Mouse (Mus musculus) neural tube, embryonic 15.5 days (tissue): ENCODE data around the gene Gga1. TPM values are rescaled to one million over a fixed set of nuclear protein-coding genes. Genes with fewer than 3 reads are reported as not detected.
A peak's percentile ranks its signal among the peaks of the same experiment; 100 is the strongest.

Experiments used
- ATAC-seq: fragments of 200-750 bp; cut with Nextera tagmentation; 2 replicates; pipeline ENCODE4 v1.8.0; 2017; ENCODE audit warnings: mild to moderate bottlenecking, moderate TSS enrichment, moderate library complexity; ENCODE audit not compliant: low FRiP score
- H3K27ac ChIP-seq: fragments of 300-500 bp; sonication (generic); replicated peaks from 2 replicates; pipeline ENCODE4 v1.5.1; 2015; ENCODE audit warnings: mild to moderate bottlenecking, inconsistent platforms
- H3K27me3 ChIP-seq: fragments of 300-500 bp; sonication (generic); replicated peaks from 2 replicates; pipeline ENCODE4 v1.6.1; 2015; ENCODE audit warnings: inconsistent platforms
- H3K36me3 ChIP-seq: fragments of 300-500 bp; sonication (generic); 2 replicates; pipeline ENCODE4 v1.6.1; 2015; ENCODE audit warnings: inconsistent platforms
- H3K4me1 ChIP-seq: fragments of 300-500 bp; sonication (generic); 2 replicates; pipeline ENCODE4 v1.6.1; 2015; ENCODE audit warnings: inconsistent platforms
- H3K4me2 ChIP-seq: fragments of 300-500 bp; sonication (generic); 2 replicates; pipeline ENCODE4 v1.6.1; 2015; ENCODE audit warnings: inconsistent platforms, mild to moderate bottlenecking, moderate library complexity
- H3K4me3 ChIP-seq: fragments of 300-500 bp; sonication (generic); replicated peaks from 2 replicates; pipeline ENCODE4 v1.5.1; 2015; ENCODE audit warnings: mild to moderate bottlenecking, inconsistent platforms
- H3K9ac ChIP-seq: fragments of 300-500 bp; sonication (generic); replicated peaks from 2 replicates; pipeline ENCODE4 v1.6.1; 2015; ENCODE audit warnings: mild to moderate bottlenecking, inconsistent platforms
- H3K9me3 ChIP-seq: fragments of 300-500 bp; sonication (generic); replicated peaks from 2 replicates; pipeline ENCODE4 v1.6.1; 2016; ENCODE audit warnings: inconsistent platforms
- WGBS: fragments of 180-500 bp; shearing (Covaris S2); methylation state at CpG from one replicate; pipeline ENCODE4 v1.1.7; 2015; ENCODE audit warnings: mixed read lengths; 5-methylcytosine and 5-hydroxymethylcytosine counted together
- polyA plus RNA-seq: library from polyadenylated mRNA; unstranded; fragments of >200 nt; fragmentation: Nextera tagmentation; extraction: Ambion mirVana; gene quantifications from 2 replicates; pipeline ENCODE4 v1.2.1, GENCODE M21; 2015

Gene Gga1
- polyA plus RNA-seq, 1 experiment from 2014 or later: 42.6 TPM

GRCm38 (mm10) chr15:78928539-78928938, 51.5 kb downstream of the Gga1 start:
- H3K9me3 ChIP-seq: no peaks in the 10 kb centered on the region
- no peak for ATAC-seq
- 54% methylated on average over 8 of the region's 8 CpGs for WGBS
- H3K9ac ChIP-seq: no peak overlapping the region
- peak overlapping the region; percentile 32; the same call in 1 of the 2 replicates for H3K4me3 ChIP-seq
- H3K4me2 ChIP-seq: peak overlapping the region; percentile 67
- 0 out of 2 replicates have a peak, but pooled peaks cover 3% of the 10 kb centered on the region for H3K27me3 ChIP-seq
- H3K4me1 ChIP-seq: peaks cover 34% of the 10 kb centered on the region
- no peak overlapping the region for H3K27ac ChIP-seq
- H3K36me3 ChIP-seq: no peaks in the 10 kb centered on the region

GRCm38 (mm10) chr15:78930192-78930706, 53.3 kb downstream of the Gga1 start:
- H3K27ac ChIP-seq: no peak overlapping the region
- H3K4me1 ChIP-seq: peaks cover 37% of the 10 kb centered on the region
- H3K9me3 ChIP-seq: no peaks in the 10 kb centered on the region
- H3K9ac ChIP-seq: no peak overlapping the region
- no peak overlapping the region for H3K4me2 ChIP-seq
- 95% methylated on average over 6 of the region's 6 CpGs for WGBS
- H3K36me3 ChIP-seq: no peaks in the 10 kb centered on the region
- no peak for ATAC-seq
- no peak overlapping the region for H3K4me3 ChIP-seq
- 0 out of 2 replicates have a peak, but pooled peaks cover 3% of the 10 kb centered on the region for H3K27me3 ChIP-seq

- Histone ChIP-seq H3K36me3 (no peaks in the 10 kb centered on the region), H3K9ac (no peak overlapping the region), H3K27me3 (0 out of 2 replicates have a peak, but pooled peaks cover 3% of the 10 kb centered on the region), H3K27ac (no peak overlapping the region), H3K4me3 (no peak overlapping the region), H3K9me3 (no peaks in the 10 kb centered on the region), H3K4me1 (peaks cover 37% of the 10 kb centered on the region), H3K4me2 (no peak overlapping the region)
- ATAC-seq: no peak
- 88% methylated on average over 7 of the region's 7 CpGs for WGBS
Measured at GRCm38 (mm10) chr15:78930801-78931426, 53.9 kb downstream of the Gga1 start.

- peaks cover 36% of the 10 kb centered on the region for H3K4me1 ChIP-seq
- H3K9ac ChIP-seq: no peak overlapping the region
- 30% methylated on average over 3 of the region's 3 CpGs for WGBS
- no peaks in the 10 kb centered on the region for H3K36me3 ChIP-seq
- ATAC-seq: no peak
- no peak overlapping the region for H3K4me3 ChIP-seq
- H3K27me3 ChIP-seq: 0 out of 2 replicates have a peak, but pooled peaks cover 3% of the 10 kb centered on the region
- no peaks in the 10 kb centered on the region for H3K9me3 ChIP-seq
- H3K4me2 ChIP-seq: no peak overlapping the region
- H3K27ac ChIP-seq: no peak overlapping the region
Measured at GRCm38 (mm10) chr15:78931577-78931976, 54.6 kb downstream of the Gga1 start.

GRCm38 (mm10) chr15:78934784-78935320, 57.9 kb downstream of the Gga1 start, which contains the start of gene Nol12:
TSS of gene Nol12 (plus strand) at chr15:78934933.
- under 1% methylated on average over 41 of the region's 42 CpGs for WGBS
- Histone ChIP-seq H3K4me3 (peak within 1 kb of the TSS; percentile 76), H3K4me2 (peak within 1 kb of the TSS; percentile 68), H3K4me1 (peaks cover 26% of the 10 kb centered on the region), H3K36me3 (peaks cover 26% of the 10 kb centered on the region), H3K27me3 (no peaks in the 10 kb centered on the region), H3K9ac (peak within 1 kb of the TSS; percentile 72), H3K27ac (peak within 1 kb of the TSS; percentile 87), H3K9me3 (no peaks in the 10 kb centered on the region)
- peak; percentile 92 for ATAC-seq

GRCm38 (mm10) chr15:78936403-78936802, 59.4 kb downstream of the Gga1 start:
- peaks cover 42% of the 10 kb centered on the region for H3K36me3 ChIP-seq
- ATAC-seq: no peak
- no peaks in the 10 kb centered on the region for H3K27me3 ChIP-seq
- H3K4me3 ChIP-seq: no peak overlapping the region
- WGBS: 91% methylated on average over 12 of the region's 12 CpGs
- no peaks in the 10 kb centered on the region for H3K9me3 ChIP-seq
- H3K4me2 ChIP-seq: 0 out of 2 replicates have a peak overlapping the region, but pooled peaks have one; percentile 68
- no peak overlapping the region for H3K27ac ChIP-seq
- no peak overlapping the region for H3K9ac ChIP-seq
- peaks cover 26% of the 10 kb centered on the region for H3K4me1 ChIP-seq

- Histone ChIP-seq H3K4me1 (peaks cover 26% of the 10 kb centered on the region), H3K9me3 (no peaks in the 10 kb centered on the region), H3K4me3 (no peak overlapping the region), H3K27ac (no peak overlapping the region), H3K4me2 (no peak overlapping the region), H3K9ac (peak overlapping the region; percentile 20; the same call in 1 of the 2 replicates), H3K27me3 (no peaks in the 10 kb centered on the region), H3K36me3 (peaks cover 48% of the 10 kb centered on the region)
- 86% methylated on average over 10 of the region's 10 CpGs for WGBS
- ATAC-seq: no peak
Measured at GRCm38 (mm10) chr15:78937311-78937710, 60.3 kb downstream of the Gga1 start.

GRCm38 (mm10) chr15:78937963-78938362, 61.0 kb downstream of the Gga1 start:
- no peaks in the 10 kb centered on the region for H3K9me3 ChIP-seq
- no peak overlapping the region; the same call in 1 of the 2 replicates for H3K9ac ChIP-seq
- H3K27ac ChIP-seq: no peak overlapping the region
- H3K4me1 ChIP-seq: peaks cover 30% of the 10 kb centered on the region
- WGBS: 72% methylated on average over 2 of the region's 2 CpGs
- ATAC-seq: no peak
- no peaks in the 10 kb centered on the region for H3K27me3 ChIP-seq
- peaks cover 48% of the 10 kb centered on the region for H3K36me3 ChIP-seq
- H3K4me3 ChIP-seq: no peak overlapping the region
- no peak overlapping the region for H3K4me2 ChIP-seq

GRCm38 (mm10) chr15:78940325-78940724, 63.3 kb downstream of the Gga1 start:
- H3K9ac ChIP-seq: no peak overlapping the region
- WGBS: 95% methylated on average over 13 of the region's 13 CpGs
- no peaks in the 10 kb centered on the region for H3K27me3 ChIP-seq
- H3K9me3 ChIP-seq: no peaks in the 10 kb centered on the region
- peaks cover 48% of the 10 kb centered on the region for H3K36me3 ChIP-seq
- H3K4me3 ChIP-seq: no peak overlapping the region
- peaks cover 27% of the 10 kb centered on the region for H3K4me1 ChIP-seq
- H3K27ac ChIP-seq: no peak overlapping the region
- no peak for ATAC-seq
- H3K4me2 ChIP-seq: no peak overlapping the region

GRCm38 (mm10) chr15:78942663-78943062, 65.7 kb downstream of the Gga1 start:
- H3K9ac ChIP-seq: peak overlapping the region; percentile 41; the same call in 1 of the 2 replicates
- no peaks in the 10 kb centered on the region for H3K9me3 ChIP-seq
- peak overlapping the region; percentile 57 for H3K4me2 ChIP-seq
- H3K4me1 ChIP-seq: peaks cover 18% of the 10 kb centered on the region
- WGBS: 3% methylated on average over 9 of the region's 9 CpGs
- peak; percentile 40 for ATAC-seq
- peak overlapping the region; percentile 61; the same call in 1 of the 2 replicates for H3K27ac ChIP-seq
- H3K27me3 ChIP-seq: 0 out of 2 replicates have a peak, but pooled peaks cover 3% of the 10 kb centered on the region
- peak overlapping the region; percentile 31 for H3K4me3 ChIP-seq
- H3K36me3 ChIP-seq: peaks cover 41% of the 10 kb centered on the region
